Mouse (Mus musculus) liver, postnatal 0 days (tissue): ENCODE data around the gene Arhgef12.

ENCODE experiments used
- CTCF ChIP-seq: sonication (generic); IDR thresholded peaks from 2 replicates; pipeline ENCODE4 v1.5.1; 2016; ENCODE audit warnings: antibody characterized with exemption, low read depth
- EP300 ChIP-seq: IDR thresholded peaks from 2 replicates; pipeline ENCODE4 v1.6.1; 2016; ENCODE audit warnings: antibody characterized with exemption, low read depth, mild to moderate bottlenecking

- TF ChIP-seq CTCF (no peak), EP300 (no peak)
These were observed 79.3 kb downstream of the Arhgef12 start for GRCm38 (mm10) chr9:43027757-43028156.
